Mouse (Mus musculus) gastrocnemius, adult 18-20 months (tissue): ENCODE measurements around the gene Fscb. TPM values are rescaled to one million over a fixed set of nuclear protein-coding genes. Genes with fewer than 3 reads are reported as not detected.

Experiments
- DNase-seq: peaks from one replicate; pipeline ENCODE4 v3.0.0; 2021; ENCODE audit warnings: low spot score
- long read RNA-seq, 2 experiments: library from polyadenylated mRNA; stranded (forward); transcript quantifications; one replicate each; pipeline ENCODE4 v2.0.0; 2021
- total RNA-seq, 2 experiments: library from RNA; stranded (reverse); gene quantifications; 2 replicates each; pipeline ENCODE4 v1.2.3; 2021

Fscb gene
- not detected for total RNA-seq
- long read RNA-seq, experiment 1: 0 reads
- long read RNA-seq, experiment 2: 0 reads

DNA sequence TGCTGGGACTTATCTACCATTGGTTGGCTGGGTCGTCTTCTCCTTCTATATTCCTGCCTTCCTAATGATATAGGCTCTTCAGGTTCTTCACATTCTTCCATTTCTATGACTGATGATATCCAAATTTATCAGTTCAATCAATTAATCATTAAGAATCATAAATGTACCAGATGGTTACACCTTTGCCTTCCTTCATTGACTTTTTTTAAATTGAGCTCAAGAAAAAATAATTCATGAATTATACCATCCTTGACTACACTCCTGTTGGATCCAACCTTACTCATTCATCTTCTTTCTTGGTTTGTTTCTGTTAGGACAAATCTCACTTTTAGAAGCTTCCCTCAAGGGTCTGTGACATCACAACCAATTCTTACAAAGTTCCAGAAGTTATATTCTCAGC lies at the start of gene Fscb:
Gene Fscb (minus strand): TSS at position 101 of the 400 bp plus-strand sequence.
- DNase-seq: no peak

DNA sequence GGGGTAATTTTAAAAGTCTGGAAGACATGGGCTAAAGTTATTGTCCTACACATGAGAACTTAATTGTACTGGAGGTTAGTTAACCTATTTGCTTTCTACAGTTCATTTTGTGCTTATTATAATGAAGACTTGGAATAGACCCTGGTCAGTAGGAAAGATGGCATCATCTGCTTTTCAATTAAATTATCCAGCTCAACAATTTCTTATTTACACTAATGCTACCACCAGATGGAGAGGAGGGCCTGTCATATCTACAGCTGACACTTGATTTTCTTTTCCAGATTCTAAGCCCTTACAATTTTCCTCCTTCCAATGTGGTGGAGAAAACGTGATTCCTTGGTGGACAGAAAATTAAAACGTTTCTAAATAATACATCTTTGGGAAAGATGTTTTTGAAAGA lies 42.3 kb upstream of the Fscb start:
- DNase-seq: no peak

DNA sequence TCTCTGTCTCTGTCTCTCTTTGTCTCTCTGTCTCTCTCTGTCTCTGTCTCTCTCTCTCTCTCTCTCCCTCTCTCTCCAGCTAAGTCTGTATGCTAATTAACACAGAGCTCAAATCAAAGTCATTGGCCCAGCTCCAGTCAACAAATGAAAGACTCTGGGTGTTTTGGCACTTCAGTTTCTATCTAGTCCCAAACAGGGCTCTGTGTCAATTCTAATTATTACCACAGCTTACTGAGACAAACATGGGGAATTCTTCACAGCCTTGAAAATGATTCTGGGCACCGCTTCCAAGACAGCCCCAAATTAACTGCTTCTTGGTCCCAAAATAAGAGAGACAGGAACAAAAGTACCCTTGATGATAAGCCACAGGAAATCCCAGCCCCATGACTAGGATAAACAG lies 38.9 kb upstream of the Fscb start:
- no peak for DNase-seq

DNA sequence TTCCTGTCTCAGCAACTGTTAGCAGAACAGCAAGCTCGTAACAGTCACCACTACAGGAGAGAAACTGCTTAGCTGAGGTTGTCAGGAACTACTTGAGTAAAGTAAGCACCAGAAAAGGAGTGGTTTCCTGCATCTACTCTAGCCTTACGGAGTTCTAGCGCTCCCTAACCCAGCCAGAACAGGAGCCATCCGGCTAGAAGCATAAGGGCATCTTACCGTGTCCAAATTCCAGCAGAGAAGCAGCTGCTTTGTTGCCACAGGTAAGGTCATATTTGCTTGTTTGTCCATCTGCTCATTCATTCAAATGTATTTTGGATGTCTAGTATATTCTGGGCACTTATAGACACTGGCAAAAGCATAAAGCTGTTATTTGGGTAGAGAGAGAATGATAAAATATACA lies 23.2 kb upstream of the Fscb start:
- no peak for DNase-seq

DNA sequence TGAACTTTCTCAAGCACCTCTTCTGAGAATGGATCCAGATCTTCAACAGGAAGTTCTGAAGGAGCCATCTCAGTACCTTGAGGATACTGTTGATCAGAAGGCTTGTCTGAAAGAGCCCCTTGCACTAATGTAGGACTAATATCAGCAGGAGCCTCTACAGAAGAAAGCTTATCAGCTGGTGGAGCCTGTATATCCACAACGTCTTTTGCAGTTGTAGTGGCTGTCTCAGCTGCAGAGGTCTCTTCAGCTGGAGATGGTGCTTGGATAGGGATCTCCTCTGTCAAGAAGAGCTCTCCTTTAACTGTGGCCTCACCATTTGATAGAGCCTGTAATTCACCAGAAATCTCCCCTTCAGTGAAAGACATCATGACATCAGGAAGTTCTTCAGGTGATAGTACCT lies 875 bp downstream of the Fscb start:
- DNase-seq: no peak

DNA sequence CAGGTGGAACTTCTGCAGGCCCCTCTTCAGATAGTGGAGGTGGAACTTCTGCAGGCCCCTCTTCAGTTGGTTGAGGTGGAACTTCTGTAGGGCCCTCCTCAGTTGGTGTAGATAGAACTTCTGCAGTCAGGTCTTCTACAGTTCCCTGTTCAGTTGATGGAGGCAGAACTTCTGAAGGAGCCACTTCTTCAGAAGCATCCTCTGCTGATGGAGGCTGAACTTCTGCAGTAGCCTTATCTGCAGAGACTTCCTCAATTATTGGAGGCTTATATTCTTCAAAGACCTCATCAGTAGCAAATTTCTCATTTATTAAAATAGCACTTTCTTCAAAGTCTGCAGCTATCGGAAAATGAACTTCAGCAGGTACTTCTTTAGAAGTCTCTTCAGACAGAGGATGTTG lies 1.4 kb downstream of the Fscb start:
- no peak for DNase-seq

DNA sequence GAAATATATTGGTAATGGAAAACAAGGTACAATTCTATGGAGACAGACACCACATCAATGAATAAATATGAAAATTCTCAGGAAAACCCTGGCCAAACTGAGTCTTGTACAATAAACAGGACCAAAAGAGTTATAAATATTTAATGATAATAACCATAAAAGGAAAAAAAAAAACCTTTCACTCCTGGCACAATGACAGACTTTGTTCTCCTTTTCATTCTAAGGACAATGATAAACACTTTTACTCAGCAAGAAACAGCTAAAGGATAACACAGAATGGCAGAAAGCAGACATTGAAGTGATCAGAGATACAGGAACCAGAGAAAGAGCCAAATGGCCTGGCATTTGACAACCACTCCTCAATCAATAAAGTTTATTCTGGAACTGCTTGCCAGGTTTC lies 19.3 kb downstream of the Fscb start:
- DNase-seq: no peak

DNA sequence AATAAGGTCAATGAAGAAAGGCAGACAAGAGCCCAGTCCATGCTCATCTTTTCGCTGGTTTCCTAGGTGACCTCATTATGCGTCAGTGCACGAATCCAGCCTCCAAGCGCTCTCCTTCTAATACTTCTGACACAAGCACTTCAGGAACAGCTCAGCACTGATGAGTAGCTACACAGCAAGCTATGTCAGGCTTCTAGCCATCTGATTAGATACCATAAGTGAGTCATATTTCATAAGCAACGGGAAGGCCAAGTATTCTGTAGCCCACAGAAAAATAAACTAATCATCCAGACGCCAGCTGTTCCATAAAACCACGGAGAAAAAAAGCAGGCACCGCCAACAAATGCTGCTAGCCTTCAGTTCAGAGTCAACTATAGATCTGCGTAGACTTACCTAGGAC lies 24.6 kb downstream of the Fscb start:
- DNase-seq: no peak

DNA sequence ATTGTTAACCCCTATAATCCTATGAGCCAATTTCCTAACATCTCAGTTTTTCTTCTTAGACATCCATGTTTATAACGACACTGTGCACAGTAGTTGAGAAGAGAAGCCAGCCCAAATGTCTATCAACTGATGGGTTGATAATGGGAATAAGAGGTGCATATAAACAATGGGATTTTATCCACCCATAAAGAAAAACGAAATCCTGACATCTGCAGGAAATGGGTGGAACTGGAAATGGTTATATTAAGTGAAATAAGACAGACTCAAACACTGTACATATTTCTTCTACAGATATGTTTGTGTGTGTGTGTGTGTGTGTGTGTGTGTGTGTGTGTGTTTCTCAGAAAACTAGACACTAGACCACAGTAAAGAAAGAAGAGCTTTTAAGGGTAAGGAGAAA lies 37.8 kb downstream of the Fscb start:
- no peak for DNase-seq
